Mouse (Mus musculus): ENCODE data around the gene Il17f.

- TF ChIP-seq CTCF (conservative IDR thresholded peaks at IDR 0.05; ENCODE audit: insufficient read depth, insufficient read length, low read depth, low read length) (no peak), POLR2A (IDR thresholded peaks at IDR 0.05; ENCODE audit: low read depth, low read length) (no peak)
Observed at GRCm38 (mm10) chr1:20832473-20833140, 42.2 kb upstream of the Il17f start.

Data from kidney, adult 2 months (tissue).